Mouse (Mus musculus) ZHBTc4 (cell line): ENCODE data around the gene Slc19a2.
A peak's percentile ranks its signal among the peaks of the same experiment; 100 is the strongest.

Experiments
- DNase-seq: peaks from one replicate; pipeline ENCODE4 v3.0.0-alpha.2; 2011; ENCODE audit warnings: low read depth, low spot score

Gene Slc19a2

GRCm38 (mm10) chr1:164251438-164251837 is 2.6 kb downstream of the Slc19a2 start:
- DNase-seq = no peak

DNA sequence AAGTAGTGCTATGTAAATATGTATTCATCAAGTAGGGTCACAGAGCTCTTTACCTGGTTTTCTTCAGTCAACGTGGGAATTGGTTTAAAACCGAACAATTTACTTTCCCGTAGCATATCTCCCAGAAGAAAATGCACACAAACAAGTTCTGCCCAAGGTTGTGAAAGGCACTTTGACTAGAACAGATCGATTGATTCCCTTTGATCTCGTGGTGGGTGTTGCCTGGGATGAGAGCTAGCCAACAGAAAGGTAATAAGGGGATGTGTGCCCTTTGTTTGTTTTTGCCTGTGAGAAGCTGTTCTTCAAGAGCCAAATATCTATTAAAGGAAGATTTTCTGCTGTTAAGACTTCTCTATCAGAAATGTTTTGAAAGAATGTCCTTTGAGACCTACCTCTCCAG is 3.7 kb downstream of the Slc19a2 start:
- DNase-seq = peak; percentile 21

DNA sequence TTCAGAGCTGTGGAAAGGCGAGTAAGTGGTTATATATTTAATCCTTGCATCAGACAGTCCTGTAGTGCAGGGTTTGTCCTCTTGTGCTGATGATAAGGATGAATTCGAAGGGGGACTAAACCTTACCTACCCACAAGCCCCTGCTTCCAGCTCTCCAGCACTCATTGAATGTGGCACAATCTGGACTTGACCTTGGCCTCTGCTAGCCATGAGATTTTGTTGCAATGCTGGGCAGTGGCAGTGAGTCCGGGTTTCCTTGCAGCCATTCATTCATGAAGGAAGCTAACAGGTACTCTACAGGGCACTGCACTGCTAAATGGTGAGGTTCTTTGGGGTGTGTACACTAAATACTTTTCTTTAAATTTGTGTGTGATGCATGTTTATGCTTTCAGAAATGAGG is 6.0 kb downstream of the Slc19a2 start:
- no peak for DNase-seq

- DNase-seq = no peak
Observed at GRCm38 (mm10) chr1:164260171-164261028, 11.6 kb downstream of the Slc19a2 start.

- DNase-seq = no peak
Observed at GRCm38 (mm10) chr1:164261553-164261952, 12.7 kb downstream of the Slc19a2 start.

GRCm38 (mm10) chr1:164270941-164271340 is 22.1 kb downstream of the Slc19a2 start:
- peak; percentile 62 for DNase-seq

GRCm38 (mm10) chr1:164273659-164274058 is 24.8 kb downstream of the Slc19a2 start:
- DNase-seq = no peak

GRCm38 (mm10) chr1:164275455-164275954 is 26.7 kb downstream of the Slc19a2 start, which contains the start of gene Ccdc181:
Gene Ccdc181, plus strand, starts transcription at chr1:164275585.
- peak; percentile 98 for DNase-seq

DNA sequence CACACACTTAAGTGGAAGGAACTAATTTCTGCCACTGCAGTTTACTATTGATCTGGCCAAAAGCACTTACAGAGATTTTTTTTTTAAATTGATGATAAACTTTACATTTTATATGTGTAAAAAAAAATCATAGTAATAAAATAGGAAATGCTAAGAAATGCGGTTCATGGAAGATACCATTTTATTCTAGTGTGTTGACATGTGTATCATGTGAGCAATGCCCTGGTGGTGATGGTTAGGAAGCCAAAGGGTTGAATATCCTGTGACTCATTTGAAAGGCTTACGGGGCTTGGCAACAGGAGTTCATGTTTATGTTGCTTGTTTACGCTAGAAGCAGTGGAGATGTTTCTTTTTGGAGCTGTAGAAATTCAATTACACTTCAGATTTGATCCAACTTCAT is 27.7 kb downstream of the Slc19a2 start:
- DNase-seq = no peak

- no peak for DNase-seq
Observed at GRCm38 (mm10) chr1:164279332-164279731, 30.5 kb downstream of the Slc19a2 start.

GRCm38 (mm10) chr1:164284007-164284406 is 35.2 kb downstream of the Slc19a2 start:
- no peak for DNase-seq

GRCm38 (mm10) chr1:164287406-164287805 is 38.6 kb downstream of the Slc19a2 start:
- peak; percentile 20 for DNase-seq

- DNase-seq = no peak
Observed at GRCm38 (mm10) chr1:164292040-164292439, 43.2 kb downstream of the Slc19a2 start.

GRCm38 (mm10) chr1:164294071-164294470 is 45.2 kb downstream of the Slc19a2 start:
- DNase-seq = no peak

GRCm38 (mm10) chr1:164296473-164296872 is 47.6 kb downstream of the Slc19a2 start:
- DNase-seq = no peak

DNA sequence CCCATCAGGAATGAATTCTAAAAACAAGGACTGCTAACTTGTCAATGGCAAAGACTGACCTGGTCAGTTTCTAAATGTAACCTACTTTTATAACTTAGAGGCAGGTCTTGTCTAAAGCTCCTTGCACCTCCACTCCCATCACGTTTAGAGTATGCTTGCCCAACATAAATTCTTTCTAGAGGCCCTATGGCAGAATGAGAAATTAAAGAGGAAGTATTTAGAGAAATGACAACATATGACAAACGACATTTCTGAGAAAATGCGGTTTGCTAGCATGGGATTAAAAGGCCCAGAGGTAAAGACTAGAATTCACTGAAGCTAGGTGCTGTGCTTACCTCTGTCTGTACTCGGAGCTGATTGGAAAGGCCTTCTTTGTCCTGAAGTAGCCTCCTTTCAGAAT is 53.1 kb downstream of the Slc19a2 start:
- no peak for DNase-seq

- no peak for DNase-seq
Observed at GRCm38 (mm10) chr1:164303821-164304220, 55.0 kb downstream of the Slc19a2 start, which contains the start of gene Nme7. Gene Nme7, plus strand, starts transcription at chr1:164304121.

GRCm38 (mm10) chr1:164307124-164307751 is 58.4 kb downstream of the Slc19a2 start, which contains the start of gene Blzf1:
Gene Blzf1, minus strand, starts transcription at chr1:164307489.
- DNase-seq = peak; percentile 100

GRCm38 (mm10) chr1:164307922-164308321 is 59.1 kb downstream of the Slc19a2 start:
- DNase-seq = peak; percentile 31

DNA sequence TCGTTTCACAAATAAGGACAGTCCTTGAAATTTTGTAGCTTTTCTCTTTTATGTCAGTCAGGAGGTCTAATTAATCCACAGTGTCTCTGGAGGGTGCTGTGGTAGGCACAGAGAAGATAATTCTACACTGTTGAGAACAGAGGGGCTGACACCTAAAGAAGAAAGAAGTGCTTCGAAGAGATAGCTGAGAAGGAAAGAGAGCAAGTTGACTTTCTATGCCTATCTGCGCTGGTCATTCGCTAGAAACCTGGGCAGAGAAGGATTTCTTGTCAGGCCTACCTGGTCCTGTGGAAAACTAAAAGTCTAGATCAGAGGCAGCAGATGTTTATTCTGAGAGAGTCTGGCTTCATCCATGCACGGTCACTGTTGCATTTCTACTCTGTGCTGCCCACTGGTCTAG is 65.2 kb downstream of the Slc19a2 start:
- DNase-seq = no peak
